Mouse (Mus musculus) gastrocnemius, adult 18-20 months (tissue): ENCODE data around the gene 1810037I17Rik. TPM values are rescaled to one million over a fixed set of nuclear protein-coding genes. Genes with fewer than 3 reads are reported as not detected.
"Not testable (repeated sequence)": the region's sequence is repeated elsewhere in the genome, so short reads cannot be mapped to it uniquely, and the experiment has no call there.

Experiments used
- DNase-seq: peaks from one replicate; pipeline ENCODE4 v3.0.0; 2021; ENCODE audit warnings: low spot score
- total RNA-seq, 2 experiments: library from RNA; stranded (reverse); gene quantifications; 2 replicates each; pipeline ENCODE4 v1.2.3; 2021

1810037I17Rik gene
- total RNA-seq, 2 experiments from 2014 or later, result 22.9 to 27.9 TPM

GRCm38 (mm10) chr3:122929723-122930122, 5.7 kb downstream of the 1810037I17Rik start:
- DNase-seq, result no peak

GRCm38 (mm10) chr3:122932466-122932865, 8.5 kb downstream of the 1810037I17Rik start:
- DNase-seq, result no peak

- DNase-seq, result not testable (repeated sequence)
Measured at GRCm38 (mm10) chr3:122937176-122937575, 13.2 kb downstream of the 1810037I17Rik start.

- peak; percentile 86 for DNase-seq
Measured at GRCm38 (mm10) chr3:122939215-122939614, 15.2 kb downstream of the 1810037I17Rik start.

- no peak for DNase-seq
Measured at GRCm38 (mm10) chr3:122943387-122943890, 19.4 kb downstream of the 1810037I17Rik start.

- DNase-seq, result no peak
Measured at GRCm38 (mm10) chr3:122950129-122950528, 26.1 kb downstream of the 1810037I17Rik start.

GRCm38 (mm10) chr3:122964301-122964700, 40.3 kb downstream of the 1810037I17Rik start:
- no peak for DNase-seq

- no peak for DNase-seq
Measured at GRCm38 (mm10) chr3:122968391-122968790, 44.4 kb downstream of the 1810037I17Rik start.

- DNase-seq, result no peak
Measured at GRCm38 (mm10) chr3:122972126-122972822, 48.3 kb downstream of the 1810037I17Rik start.

- DNase-seq, result no peak
Measured at GRCm38 (mm10) chr3:122974833-122975232, 50.8 kb downstream of the 1810037I17Rik start.

- no peak for DNase-seq
Measured at GRCm38 (mm10) chr3:122975363-122975762, 51.4 kb downstream of the 1810037I17Rik start.

Other genes starting within 250 kb of the 1810037I17Rik start
- gene Pde5a, start 195.3 kb upstream of the 1810037I17Rik start, total RNA-seq, result 1 to 10 TPM; 1.5 to 2.1 TPM
- not detected for gene Fabp2, start 29.1 kb upstream of the 1810037I17Rik start, total RNA-seq
- not detected for gene Gm10959, start 4.8 kb upstream of the 1810037I17Rik start, total RNA-seq
- gene Usp53, start 60.3 kb downstream of the 1810037I17Rik start, total RNA-seq, result 10 to 100 TPM; 11.3 to 11.4 TPM
- gene Myoz2, start 110.8 kb downstream of the 1810037I17Rik start, total RNA-seq, result 100 to 1,000 TPM; 352 to 392 TPM